Mouse (Mus musculus) kidney, adult 2 months (tissue): ENCODE measurements around the gene Lmod3. TPM values are rescaled to one million over a fixed set of nuclear protein-coding genes. Genes with fewer than 3 reads are reported as not detected.

Source experiments
- DNase-seq: peaks from one replicate; pipeline ENCODE4 v3.0.0; 2021
- H3K27ac ChIP-seq: fragments of 200-500 bp; 2 replicates; pipeline ENCODE4 v1.5.1; 2012; ENCODE audit warnings: low read depth, low read length, control low read depth, inconsistent platforms; ENCODE audit not compliant: insufficient read depth
- H3K27me3 ChIP-seq: fragments of 200-500 bp; replicated peaks from 2 replicates; pipeline ENCODE4 v1.6.1; 2012; ENCODE audit warnings: mild to moderate bottlenecking, moderate library complexity, low read length, inconsistent platforms; ENCODE audit not compliant: control insufficient read depth, insufficient read depth
- H3K36me3 ChIP-seq: fragments of 200-500 bp; 2 replicates; pipeline ENCODE4 v1.6.1; 2012; ENCODE audit warnings: mild to moderate bottlenecking, moderate library complexity, low read length, inconsistent platforms; ENCODE audit not compliant: control insufficient read depth, insufficient read depth
- H3K4me1 ChIP-seq: fragments of 200-500 bp; 2 replicates; pipeline ENCODE4 v1.6.1; 2011; ENCODE audit warnings: low read length; ENCODE audit not compliant: control insufficient read depth, insufficient read depth
- H3K4me3 ChIP-seq: fragments of 200-500 bp; 2 replicates; pipeline ENCODE4 v1.5.1; 2011; ENCODE audit warnings: mild to moderate bottlenecking, low read depth, low read length, control low read depth; ENCODE audit not compliant: insufficient read depth
- CTCF ChIP-seq: fragments of 200-500 bp; conservative IDR thresholded peaks from 2 replicates; pipeline ENCODE4 v1.5.1; 2011; ENCODE audit warnings: low read depth, mild to moderate bottlenecking, control low read depth, low read length, moderate library complexity, mixed read lengths; ENCODE audit not compliant: insufficient read depth, insufficient read length
- POLR2A ChIP-seq: fragments of 200-500 bp; IDR thresholded peaks from one replicate; pipeline ENCODE4 v1.6.1; 2011; ENCODE audit warnings: low read depth, low read length, control low read depth
- WGBS: fragments of 180-500 bp; shearing (Covaris S2); methylation state at CpG from one replicate; pipeline ENCODE4 v1.1.7; 2018; 5-methylcytosine and 5-hydroxymethylcytosine counted together
- polyA plus RNA-seq: library from polyadenylated mRNA; depleted of rRNA; stranded (reverse); fragments of >200 nt; gene quantifications from 2 replicates; pipeline ENCODE4 v1.2.3, GENCODE M21; 2012

Gene Lmod3
- polyA plus RNA-seq, 1 experiment = 1.2 TPM

DNA sequence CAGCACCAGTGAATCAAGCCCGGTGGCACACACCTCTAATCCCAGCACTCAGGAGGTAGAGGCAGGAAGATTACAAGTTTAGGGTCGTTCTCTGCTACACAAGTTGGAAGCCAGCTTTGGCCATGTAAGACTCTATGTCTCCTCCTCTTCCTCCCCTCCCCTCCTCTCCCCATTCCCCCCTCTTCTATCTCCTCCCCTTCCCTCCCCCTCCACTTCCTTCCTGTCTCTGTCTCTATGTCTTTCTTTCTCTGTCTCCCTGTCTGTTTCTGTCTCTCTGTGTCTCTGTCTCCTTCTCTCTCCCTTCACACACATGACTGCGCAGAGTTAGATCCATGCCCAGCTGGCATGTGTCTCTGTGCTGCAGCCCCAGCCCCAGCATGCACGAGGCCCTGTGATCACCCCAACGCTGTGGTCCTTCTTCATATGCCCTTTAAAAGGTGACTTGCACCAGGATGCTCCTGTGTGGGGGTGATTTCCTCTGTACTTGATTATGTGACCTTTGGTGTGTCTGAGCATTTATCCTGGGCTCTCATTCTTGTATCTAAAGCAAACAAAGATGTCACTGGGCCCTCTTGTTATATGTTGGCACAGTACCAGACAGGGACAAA is 24.4 kb upstream of the Lmod3 start:
- DNase-seq = no peak
- no peaks in the 10 kb centered on the region for H3K27me3 ChIP-seq
- H3K4me1 ChIP-seq = no peaks in the 10 kb centered on the region; the same call in 1 of the 2 replicates
- H3K27ac ChIP-seq = no peak overlapping the region
- 56% methylated on average over 5 of the region's 5 CpGs for WGBS
- TF ChIP-seq POLR2A (no peak), CTCF (no peak)
- no peak overlapping the region for H3K4me3 ChIP-seq
- no peaks in the 10 kb centered on the region for H3K36me3 ChIP-seq

DNA sequence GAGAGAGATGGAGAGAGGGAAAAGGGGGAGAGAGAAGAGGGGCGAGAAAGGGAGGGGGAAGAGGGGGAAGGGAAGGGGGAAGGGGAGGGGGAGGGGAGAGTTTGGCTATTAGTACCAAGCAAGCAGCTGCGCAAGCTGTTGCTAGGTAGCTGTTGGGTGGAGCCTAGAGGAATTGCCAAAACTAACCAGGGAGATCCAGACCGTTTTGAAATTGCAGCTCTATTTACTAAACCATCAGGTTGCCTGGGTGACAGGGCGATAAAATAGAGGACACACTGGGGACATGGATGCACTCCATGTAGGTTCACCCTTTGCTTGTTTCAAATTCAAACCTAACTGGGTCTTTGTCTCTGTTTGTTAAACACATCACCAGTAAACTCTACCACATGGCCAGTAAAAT is 23.8 kb upstream of the Lmod3 start:
- Histone ChIP-seq H3K4me1 (no peaks in the 10 kb centered on the region; the same call in 1 of the 2 replicates), H3K36me3 (no peaks in the 10 kb centered on the region), H3K27me3 (no peaks in the 10 kb centered on the region), H3K4me3 (no peak overlapping the region), H3K27ac (no peak overlapping the region)
- WGBS = 54% methylated on average over 4 of the region's 4 CpGs
- TF ChIP-seq POLR2A (no peak), CTCF (no peak)
- peak; percentile 40 for DNase-seq

DNA sequence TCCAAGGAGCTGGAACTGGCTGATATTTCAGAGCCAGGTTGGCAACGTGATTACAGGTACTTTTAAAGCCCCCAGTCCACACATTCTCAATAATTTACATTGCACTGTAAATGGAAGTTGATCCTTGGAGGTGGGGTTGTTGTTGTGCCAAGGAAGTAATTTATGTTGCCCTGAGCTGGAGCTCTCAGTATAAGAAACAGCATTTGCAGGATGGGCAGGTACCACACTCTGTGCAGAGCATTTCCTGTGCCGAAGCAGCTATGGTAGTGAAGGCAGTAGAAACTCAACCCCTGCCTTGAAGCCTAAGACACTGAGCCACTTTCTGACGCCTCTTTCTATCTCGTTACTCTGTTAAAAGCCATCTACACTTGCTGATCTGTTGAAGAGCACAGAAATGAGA is 23.2 kb upstream of the Lmod3 start:
- WGBS = 49% methylated on average over 4 of the region's 4 CpGs
- DNase-seq = no peak
- no peaks in the 10 kb centered on the region for H3K36me3 ChIP-seq
- H3K4me3 ChIP-seq = no peak overlapping the region
- H3K4me1 ChIP-seq = no peaks in the 10 kb centered on the region; the same call in 1 of the 2 replicates
- H3K27ac ChIP-seq = no peak overlapping the region
- TF ChIP-seq POLR2A = no peak
- TF ChIP-seq CTCF = no peak
- no peaks in the 10 kb centered on the region for H3K27me3 ChIP-seq

DNA sequence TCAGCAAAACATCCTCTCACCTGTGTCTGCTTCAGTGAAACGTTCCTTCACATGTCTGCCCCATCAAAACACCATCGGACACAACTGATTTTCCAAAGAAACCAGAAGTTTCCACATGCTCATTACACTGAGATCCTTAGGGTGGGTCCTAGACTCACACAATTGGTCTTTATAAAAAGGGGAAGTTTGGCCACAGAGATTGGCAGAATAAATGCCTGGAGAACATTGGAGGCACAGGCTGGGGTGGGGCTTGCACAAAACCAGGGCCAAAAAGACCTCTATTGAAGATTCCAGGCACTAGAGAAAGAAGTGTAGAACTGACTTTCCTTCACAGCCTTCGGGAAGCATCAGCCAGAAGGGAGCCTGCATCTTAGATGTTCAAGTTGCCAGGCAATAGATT is 21.2 kb upstream of the Lmod3 start:
- Histone ChIP-seq H3K4me1 (no peaks in the 10 kb centered on the region; the same call in 1 of the 2 replicates), H3K36me3 (no peaks in the 10 kb centered on the region), H3K27me3 (no peaks in the 10 kb centered on the region), H3K4me3 (no peak overlapping the region), H3K27ac (no peak overlapping the region)
- DNase-seq = no peak
- TF ChIP-seq CTCF (no peak), POLR2A (no peak)
- 92% methylated on average over 3 of the region's 3 CpGs for WGBS

DNA sequence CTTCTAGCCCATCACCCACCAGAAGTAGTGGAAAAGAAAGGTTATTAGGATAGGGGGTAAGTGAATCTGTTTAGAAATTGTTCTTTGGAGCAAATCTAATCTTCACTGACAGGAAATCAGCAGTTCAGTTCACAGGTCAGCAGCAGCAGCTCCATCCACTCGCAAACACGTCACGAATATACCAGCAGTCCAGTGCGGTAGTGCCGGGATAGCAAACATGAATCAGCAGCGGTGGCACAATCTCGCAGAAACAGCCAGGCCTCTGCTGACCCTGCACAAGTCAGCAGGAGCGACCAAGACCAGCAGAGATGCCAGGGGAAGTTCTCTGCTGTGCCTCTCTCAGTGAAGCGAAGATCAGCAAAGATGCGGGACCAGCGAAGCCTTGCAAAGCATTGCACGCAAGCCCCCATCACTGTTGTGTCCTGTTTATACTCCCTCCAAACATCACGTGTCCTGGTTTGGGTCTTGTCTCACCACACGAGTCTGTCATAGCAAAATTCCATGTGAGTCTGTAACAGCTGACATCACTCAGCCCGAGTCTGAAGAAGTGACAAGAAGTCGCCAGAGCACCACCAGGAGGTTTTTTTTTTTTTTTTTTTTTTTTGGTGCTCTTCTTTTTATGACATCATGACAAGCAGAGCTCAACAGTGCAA is 20.6 kb upstream of the Lmod3 start:
- Histone ChIP-seq H3K27me3 (no peaks in the 10 kb centered on the region), H3K4me3 (no peak overlapping the region), H3K4me1 (no peaks in the 10 kb centered on the region; the same call in 1 of the 2 replicates), H3K36me3 (no peaks in the 10 kb centered on the region), H3K27ac (no peak overlapping the region)
- TF ChIP-seq POLR2A (no peak), CTCF (no peak)
- no peak for DNase-seq
- WGBS = 83% methylated on average over 16 of the region's 16 CpGs

DNA sequence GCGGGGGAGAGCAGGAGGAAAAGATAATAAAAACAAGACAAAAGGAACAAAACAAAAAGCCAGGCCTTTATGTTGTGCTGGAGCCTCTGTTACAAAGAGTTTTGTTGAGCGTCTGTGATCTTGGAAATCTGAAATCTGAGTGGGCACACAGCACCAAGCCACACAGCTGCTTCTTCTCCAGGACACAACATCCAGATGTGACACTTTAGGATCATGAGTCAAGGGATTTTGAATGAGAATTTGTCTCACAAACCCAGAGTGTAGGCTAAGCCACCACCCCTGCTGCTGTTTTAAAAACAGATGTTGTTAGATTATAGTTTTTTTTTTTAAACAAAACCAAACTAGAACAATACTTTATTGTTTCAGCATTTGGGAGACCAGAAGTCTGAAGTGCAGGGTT is 19.8 kb upstream of the Lmod3 start:
- H3K4me3 ChIP-seq = no peak overlapping the region
- no peaks in the 10 kb centered on the region for H3K36me3 ChIP-seq
- H3K4me1 ChIP-seq = no peaks in the 10 kb centered on the region
- TF ChIP-seq CTCF = no peak
- no peak for TF ChIP-seq POLR2A
- no peak overlapping the region for H3K27ac ChIP-seq
- WGBS = 81% methylated on average over 2 of the region's 2 CpGs
- no peaks in the 10 kb centered on the region for H3K27me3 ChIP-seq
- DNase-seq = no peak

DNA sequence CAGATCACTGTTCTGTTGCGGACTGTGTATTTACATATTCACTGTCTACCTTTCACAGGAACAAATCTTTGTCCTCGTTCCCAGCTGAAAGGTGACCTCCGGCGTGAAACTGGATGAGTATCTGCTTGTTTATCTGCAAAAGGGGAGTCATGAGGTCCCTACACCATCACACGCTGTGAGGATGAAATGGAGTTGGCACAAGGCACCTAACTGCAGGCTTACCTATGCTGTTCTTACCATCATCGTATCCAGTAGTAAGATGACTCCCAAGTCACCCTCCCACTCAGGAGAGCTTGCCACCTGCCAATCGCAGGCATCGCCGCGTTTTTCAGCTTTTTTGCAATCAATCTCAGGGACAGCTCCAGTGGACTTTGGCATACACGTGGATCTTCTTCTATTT is 17.0 kb upstream of the Lmod3 start:
- no peaks in the 10 kb centered on the region; the same call in 1 of the 2 replicates for H3K4me1 ChIP-seq
- DNase-seq = no peak
- H3K36me3 ChIP-seq = no peaks in the 10 kb centered on the region
- WGBS = 56% methylated on average over 11 of the region's 11 CpGs
- H3K27me3 ChIP-seq = no peaks in the 10 kb centered on the region
- H3K27ac ChIP-seq = no peak overlapping the region
- H3K4me3 ChIP-seq = no peak overlapping the region
- TF ChIP-seq CTCF = no peak
- no peak for TF ChIP-seq POLR2A

DNA sequence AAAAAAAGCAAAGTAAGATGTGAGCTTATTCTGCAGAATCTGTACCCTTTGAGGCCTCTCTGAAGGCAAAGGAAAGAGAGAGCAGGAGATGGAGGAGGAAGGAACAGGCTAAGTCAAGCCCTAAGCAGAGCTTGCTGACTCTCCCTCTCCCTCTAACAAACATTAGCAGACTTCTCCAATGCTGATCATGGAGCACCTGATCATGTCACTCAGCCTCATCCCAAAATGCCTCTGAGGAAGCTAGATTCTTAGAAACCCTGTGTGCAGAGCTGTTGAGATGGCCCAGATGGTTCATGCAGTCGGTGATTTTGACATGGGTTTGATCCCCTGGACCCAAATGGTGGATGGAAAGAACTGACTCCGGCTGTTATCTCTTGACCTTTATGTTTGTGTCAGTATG is 14.6 kb upstream of the Lmod3 start:
- no peak overlapping the region for H3K4me3 ChIP-seq
- WGBS = 97% methylated on average over 2 of the region's 2 CpGs
- no peak overlapping the region for H3K27ac ChIP-seq
- no peaks in the 10 kb centered on the region; the same call in 1 of the 2 replicates for H3K4me1 ChIP-seq
- no peaks in the 10 kb centered on the region for H3K27me3 ChIP-seq
- DNase-seq = no peak
- TF ChIP-seq CTCF (no peak), POLR2A (no peak)
- no peaks in the 10 kb centered on the region for H3K36me3 ChIP-seq
